ENCODE assay signal across 23 mouse cellular contexts in the genomic region with DNA sequence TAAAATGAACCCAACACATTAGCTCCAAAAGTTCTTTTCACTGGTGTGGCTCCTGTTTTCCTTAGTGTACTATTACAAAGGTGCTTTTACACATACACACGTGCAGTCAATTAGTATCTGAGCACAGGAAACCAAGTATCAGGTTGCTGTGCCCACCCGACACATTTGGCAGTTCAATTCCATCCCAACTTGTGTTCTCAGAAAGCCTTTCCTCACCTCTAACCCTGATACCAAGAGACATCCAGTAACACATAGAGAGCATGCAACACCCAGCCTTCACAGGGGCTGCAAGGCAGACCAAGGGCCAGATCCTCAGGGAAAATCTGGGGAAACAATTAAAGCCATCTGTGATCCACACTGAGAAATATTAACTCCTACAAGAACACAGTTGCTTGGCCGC. TPM values are rescaled to one million over a fixed set of nuclear protein-coding genes. Genes with fewer than 3 reads are reported as not detected.
A peak's percentile ranks its signal among the peaks of the same experiment; 100 is the strongest.
DNase-seq lines count a peak whose midpoint lies in the region; ATAC-seq and TF ChIP-seq lines count a peak whose summit lies in the region.
"Had no signal": no experiment of that assay in that cellular context is flagged by ENCODE, and none has a peak within 500 bp of the region (broad histone marks: within the 10 kb centered on the region; RNA-seq: fewer than 3 reads in every experiment).

No protein-coding gene starts in this region.

- no peak for ATAC-seq in kidney, embryonic 16.5 days (ENCODE audit: low FRiP score, low TSS enrichment)
- ATAC-seq in stomach, postnatal 0 days (ENCODE audit: low FRiP score, low TSS enrichment): no peak
- ATAC-seq: forebrain, embryonic 13.5 days; hindbrain, embryonic 16.5 days; liver, embryonic 12.5 days had no signal

- 31% methylated on average over 3 of the region's 3 CpGs for WGBS in kidney, embryonic 16.5 days
- WGBS in stomach, postnatal 0 days: 78% methylated on average over 3 of the region's 3 CpGs

- no peaks in the 10 kb centered on the region for H3K9me3 ChIP-seq in kidney, embryonic 16.5 days (ENCODE audit: low read length)
- no peaks in the 10 kb centered on the region for H3K9me3 ChIP-seq in stomach, postnatal 0 days (ENCODE audit: control insufficient read depth, low read length)
- H3K9me3 ChIP-seq: forebrain, embryonic 13.5 days; heart, embryonic 10.5 days; liver, embryonic 12.5 days; lung, embryonic 15.5 days had no signal

- no peak overlapping the region for H3K4me2 ChIP-seq in kidney, embryonic 16.5 days (replicated peaks; ENCODE audit: low read depth, low read length)
- no peak overlapping the region for H3K4me2 ChIP-seq in stomach, postnatal 0 days (replicated peaks; ENCODE audit: low read depth)
- H3K4me2 ChIP-seq: forebrain, embryonic 13.5 days; liver, embryonic 12.5 days; lung, embryonic 15.5 days had no signal

- no peak for DNase-seq in kidney, postnatal 36 days
- peak; percentile 45 for DNase-seq in embryo, embryonic 9.5 days (ENCODE audit: extremely low spot score)
- DNase-seq in forelimb bud, embryonic 11.5 days (ENCODE audit: low read depth, low spot score): peak; percentile 90
- DNase-seq in mesoderm, embryonic 11.5 days (ENCODE audit: low read depth, low spot score): peak; percentile 72
- no peak for DNase-seq in cerebellum, postnatal 4 days (ENCODE audit: low spot score in 2 of 2)
- DNase-seq in stomach, postnatal 0 days (ENCODE audit: low spot score): no peak
- DNase-seq: adrenal gland, postnatal 36 days; cerebellum, adult 9-11 months; heart, postnatal 10 days; kidney, adult 8-10 months; midbrain, embryonic 14.5 days; retina, postnatal 1 day; right cerebral cortex, postnatal 4 days had no signal

- H3K27me3 ChIP-seq in kidney, embryonic 16.5 days (ENCODE audit: insufficient read depth, low read length): no peaks in the 10 kb centered on the region
- no peaks in the 10 kb centered on the region for H3K27me3 ChIP-seq in stomach, postnatal 0 days (ENCODE audit: control insufficient read depth, insufficient read depth, low read length)
- H3K27me3 ChIP-seq: forebrain, embryonic 13.5 days; lung, embryonic 15.5 days had no signal

- H3K4me1 ChIP-seq in kidney, embryonic 16.5 days (ENCODE audit: insufficient read depth, low read length): peaks cover 35% of the 10 kb centered on the region
- peaks cover 4% of the 10 kb centered on the region; the same call in 1 of the 2 replicates for H3K4me1 ChIP-seq in stomach, postnatal 0 days (replicated peaks; ENCODE audit: control insufficient read depth, insufficient read depth)

- H3K9ac ChIP-seq in kidney, embryonic 16.5 days (replicated peaks; ENCODE audit: low read length): no peak overlapping the region
- no peak overlapping the region for H3K9ac ChIP-seq in stomach, postnatal 0 days (ENCODE audit: low read length)
- H3K9ac ChIP-seq: forebrain, embryonic 13.5 days; liver, embryonic 12.5 days; lung, embryonic 15.5 days had no signal

- H3K27ac ChIP-seq in kidney, embryonic 16.5 days (ENCODE audit: low read length): peak overlapping the region; percentile 13; the same call in 1 of the 2 replicates
- H3K27ac ChIP-seq in stomach, postnatal 0 days (replicated peaks): no peak overlapping the region
- H3K27ac ChIP-seq: forebrain, embryonic 13.5 days; heart, embryonic 10.5 days; layer of hippocampus, adult 2 months; left cerebral cortex, adult 2 months; liver, embryonic 12.5 days; lung, embryonic 15.5 days; macrophage had no signal

- H3K4me3 ChIP-seq in kidney, embryonic 16.5 days (ENCODE audit: low read length): no peak overlapping the region
- no peak overlapping the region for H3K4me3 ChIP-seq in stomach, postnatal 0 days (ENCODE audit: low read depth, low read length)
- H3K4me3 ChIP-seq: forebrain, embryonic 13.5 days; heart, embryonic 10.5 days; layer of hippocampus, adult 2 months; left cerebral cortex, adult 2 months; liver, embryonic 12.5 days; lung, embryonic 15.5 days; myocyte had no signal

- TF ChIP-seq CTCF in stomach, postnatal 0 days (IDR thresholded peaks at IDR 0.05; ENCODE audit: low read depth): no peak

- no peak for TF ChIP-seq EP300 in stomach, postnatal 0 days (optimal IDR thresholded peaks at IDR 0.05)

- 0 out of 2 replicates have a peak, but pooled peaks cover 3% of the 10 kb centered on the region for H3K36me3 ChIP-seq in kidney, embryonic 16.5 days (ENCODE audit: insufficient read depth, low read length)
- H3K36me3 ChIP-seq in stomach, postnatal 0 days (ENCODE audit: control insufficient read depth, insufficient read depth, low read length): no peaks in the 10 kb centered on the region
- H3K36me3 ChIP-seq: heart, embryonic 10.5 days; liver, embryonic 12.5 days; lung, embryonic 15.5 days had no signal

RNA-seq across cellular contexts. Expression of gene Rbfox2, which starts 8.2 kb away (rescaled TPM):
- 49.1 and 50.2 TPM in 2 replicates for polyA plus RNA-seq in kidney, embryonic 16.5 days (2015; fragmentation: Nextera tagmentation; extraction: Ambion mirVana)
- polyA plus RNA-seq in stomach, postnatal 0 days (2015; fragmentation: Nextera tagmentation; extraction: Ambion mirVana): 23.2 and 24.4 TPM in 2 replicates

Comparison
In these comparisons a context has a peak if more than half of its experiments do, and no peak if none do; other contexts are left out.
1. DNase-seq: peak in embryo, embryonic 9.5 days (single experiment), forelimb bud, embryonic 11.5 days (single experiment) and mesoderm, embryonic 11.5 days (single experiment); none in kidney, postnatal 36 days (0 of 2), cerebellum, postnatal 4 days (0 of 2) and stomach, postnatal 0 days (single experiment).